Mouse (Mus musculus) limb, embryonic 10.5 days (tissue): ENCODE data around the gene Slc25a33. TPM values are rescaled to one million over a fixed set of nuclear protein-coding genes. Genes with fewer than 3 reads are reported as not detected.

Experiments
- DNase-seq: peaks from one replicate; pipeline ENCODE4 v3.0.0-alpha.2; 2017; ENCODE audit warnings: low spot score
- H3K27ac ChIP-seq: fragments of 300-500 bp; sonication (generic); 2 replicates; pipeline ENCODE4 v1.5.1; 2016; ENCODE audit warnings: mild to moderate bottlenecking
- H3K27me3 ChIP-seq: fragments of 300-500 bp; sonication (generic); 2 replicates; pipeline ENCODE4 v1.6.1; 2016; ENCODE audit warnings: low read depth, mild to moderate bottlenecking; ENCODE audit not compliant: poor library complexity, severe bottlenecking
- H3K36me3 ChIP-seq: fragments of 300-500 bp; sonication (generic); 2 replicates; pipeline ENCODE4 v1.6.1; 2016; ENCODE audit warnings: mild to moderate bottlenecking, moderate library complexity
- H3K4me1 ChIP-seq: fragments of 300-500 bp; sonication (generic); 2 replicates; pipeline ENCODE4 v1.6.1; 2016
- H3K4me3 ChIP-seq: fragments of 300-500 bp; sonication (generic); 2 replicates; pipeline ENCODE4 v1.5.1; 2016; ENCODE audit warnings: mild to moderate bottlenecking, moderate library complexity
- H3K9me3 ChIP-seq: fragments of 300-500 bp; sonication (generic); replicated peaks from 2 replicates; pipeline ENCODE4 v1.6.1; 2016; ENCODE audit warnings: mild to moderate bottlenecking
- WGBS: fragments of 180-500 bp; shearing (Covaris S2); methylation state at CpG from one replicate; pipeline ENCODE4 v1.1.7; 2016; 5-methylcytosine and 5-hydroxymethylcytosine counted together
- polyA plus RNA-seq: library from polyadenylated mRNA; unstranded; fragments of >200 nt; fragmentation: Nextera tagmentation; extraction: Ambion mirVana; gene quantifications from 2 replicates; pipeline ENCODE4 v1.2.1, GENCODE M21; 2016

Slc25a33 gene
- polyA plus RNA-seq, 1 experiment from 2014 or later: 24.5 TPM

- Histone ChIP-seq H3K36me3 (peaks cover 12% of the 10 kb centered on the region), H3K27me3 (no peaks in the 10 kb centered on the region), H3K9me3 (no peaks in the 10 kb centered on the region), H3K4me1 (peaks cover 15% of the 10 kb centered on the region), H3K4me3 (no peak overlapping the region), H3K27ac (no peak overlapping the region)
- WGBS: 19% methylated on average over 5 of the region's 5 CpGs
- no peak for DNase-seq
These were observed 63.6 kb downstream of the Slc25a33 start for GRCm38 (mm10) chr4:149710510-149710909.

- Histone ChIP-seq H3K9me3 (no peaks in the 10 kb centered on the region), H3K4me3 (no peak overlapping the region), H3K4me1 (peaks cover 6% of the 10 kb centered on the region; the same call in 1 of the 2 replicates), H3K27me3 (no peaks in the 10 kb centered on the region), H3K27ac (no peak overlapping the region), H3K36me3 (no peaks in the 10 kb centered on the region)
- 94% methylated on average over 8 of the region's 8 CpGs for WGBS
- no peak for DNase-seq
These were observed 68.1 kb downstream of the Slc25a33 start for GRCm38 (mm10) chr4:149705941-149706340.

DNA sequence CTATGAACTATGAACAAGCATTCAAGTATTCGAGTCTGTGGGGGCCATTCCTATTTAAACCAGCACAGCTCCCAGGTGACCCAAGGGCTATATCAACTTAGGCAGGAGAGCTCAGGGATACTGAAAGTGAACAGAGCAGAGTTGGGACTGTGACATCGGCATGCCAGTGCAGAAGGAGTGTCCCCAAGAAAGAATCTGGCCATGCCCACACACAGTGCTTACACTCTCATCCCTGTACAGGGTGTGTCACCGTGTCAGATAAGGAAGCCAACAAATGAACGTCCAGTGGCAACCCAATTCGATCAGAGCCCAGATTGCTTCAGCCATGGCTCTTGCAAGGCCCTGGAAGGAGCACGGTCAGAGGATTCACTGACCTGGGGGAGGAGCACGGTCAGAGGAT is 68.8 kb downstream of the Slc25a33 start:
- no peak overlapping the region for H3K27ac ChIP-seq

GRCm38 (mm10) chr4:149702210-149702979 is 71.7 kb downstream of the Slc25a33 start, which contains the start of gene Pik3cd:
Gene Pik3cd (minus strand): TSS chr4:149702571.
- Histone ChIP-seq H3K4me1 (peaks cover 14% of the 10 kb centered on the region), H3K36me3 (no peaks in the 10 kb centered on the region), H3K4me3 (no peak within 1 kb of the TSS), H3K27ac (no peak within 1 kb of the TSS), H3K9me3 (no peaks in the 10 kb centered on the region), H3K27me3 (peaks cover 33% of the 10 kb centered on the region)
- DNase-seq: no peak
- WGBS: 73% methylated on average over 19 of the region's 19 CpGs

More for the DNA sequence above, 68.8 kb downstream of the Slc25a33 start:
- no peaks in the 10 kb centered on the region for H3K36me3 ChIP-seq
- peaks cover 3% of the 10 kb centered on the region; the same call in 1 of the 2 replicates for H3K4me1 ChIP-seq
- DNase-seq: no peak
- WGBS: 78% methylated on average over 7 of the region's 7 CpGs
- no peaks in the 10 kb centered on the region for H3K9me3 ChIP-seq
- peaks cover 4% of the 10 kb centered on the region for H3K27me3 ChIP-seq
- no peak overlapping the region for H3K4me3 ChIP-seq

DNA sequence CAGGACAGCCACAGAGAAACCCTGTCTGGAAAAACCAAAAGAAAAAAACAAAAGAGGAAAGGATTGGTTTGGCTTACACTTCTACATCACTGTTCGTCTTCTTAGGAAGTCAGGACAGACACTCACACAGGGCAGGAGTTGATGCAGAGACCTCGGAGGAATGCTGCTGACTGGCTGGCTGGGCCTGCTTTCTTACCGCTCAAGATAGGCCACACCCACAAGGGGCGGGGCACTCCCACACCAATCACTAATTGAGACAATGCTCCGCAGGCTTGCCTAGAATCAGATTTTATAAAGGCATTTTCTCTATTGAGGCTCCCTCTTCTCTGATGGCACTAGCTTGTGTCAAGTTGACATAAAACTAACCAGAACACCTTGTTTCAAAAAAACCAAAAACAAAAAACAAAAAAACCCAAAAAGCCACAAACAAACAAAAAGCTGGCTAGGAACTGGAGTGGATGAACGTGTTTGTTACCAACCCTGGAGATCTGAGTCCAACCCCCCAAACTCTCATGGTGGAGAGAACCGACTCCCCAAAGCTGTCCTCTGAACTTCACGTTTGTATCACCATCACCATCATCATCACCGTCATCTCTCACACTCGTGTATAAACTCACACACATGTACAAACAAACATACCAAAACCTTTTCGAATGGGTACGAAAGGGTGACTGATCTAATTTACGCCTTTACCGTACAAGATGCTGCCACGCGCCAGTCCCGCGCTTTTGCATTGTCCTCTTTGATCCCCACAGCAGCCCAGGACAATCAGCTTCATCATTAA is 72.5 kb downstream of the Slc25a33 start:
- peaks cover 41% of the 10 kb centered on the region for H3K27me3 ChIP-seq
- peaks cover 18% of the 10 kb centered on the region for H3K4me1 ChIP-seq
- H3K36me3 ChIP-seq: no peaks in the 10 kb centered on the region
- 62% methylated on average over 18 of the region's 18 CpGs for WGBS
- H3K9me3 ChIP-seq: no peaks in the 10 kb centered on the region
- no peak overlapping the region for H3K27ac ChIP-seq
- peak; percentile 59 for DNase-seq
- no peak overlapping the region for H3K4me3 ChIP-seq

DNA sequence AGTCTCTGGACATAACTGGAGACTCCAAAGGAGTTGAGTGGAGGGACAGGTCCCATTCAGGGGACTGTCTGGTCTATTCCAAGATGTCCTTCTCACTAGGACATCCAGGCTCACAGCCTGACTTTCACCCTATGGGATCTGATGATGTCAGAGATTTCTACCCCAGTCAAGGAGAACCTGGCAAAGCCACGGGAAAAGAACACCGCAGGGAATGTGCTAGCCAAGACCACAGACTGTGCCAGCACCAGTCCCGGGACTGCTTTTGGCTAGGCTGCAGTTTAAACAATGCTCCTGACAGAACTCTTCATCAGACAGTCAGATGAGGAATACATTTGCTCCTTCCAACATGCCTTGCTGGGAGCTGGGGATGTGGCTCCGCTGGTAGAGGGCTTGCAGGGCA is 74.1 kb downstream of the Slc25a33 start:
- 93% methylated on average over 4 of the region's 4 CpGs for WGBS
- Histone ChIP-seq H3K4me3 (no peak overlapping the region), H3K9me3 (no peaks in the 10 kb centered on the region), H3K27me3 (peaks cover 52% of the 10 kb centered on the region), H3K4me1 (peaks cover 25% of the 10 kb centered on the region), H3K36me3 (no peaks in the 10 kb centered on the region), H3K27ac (no peak overlapping the region)
- DNase-seq: no peak

DNA sequence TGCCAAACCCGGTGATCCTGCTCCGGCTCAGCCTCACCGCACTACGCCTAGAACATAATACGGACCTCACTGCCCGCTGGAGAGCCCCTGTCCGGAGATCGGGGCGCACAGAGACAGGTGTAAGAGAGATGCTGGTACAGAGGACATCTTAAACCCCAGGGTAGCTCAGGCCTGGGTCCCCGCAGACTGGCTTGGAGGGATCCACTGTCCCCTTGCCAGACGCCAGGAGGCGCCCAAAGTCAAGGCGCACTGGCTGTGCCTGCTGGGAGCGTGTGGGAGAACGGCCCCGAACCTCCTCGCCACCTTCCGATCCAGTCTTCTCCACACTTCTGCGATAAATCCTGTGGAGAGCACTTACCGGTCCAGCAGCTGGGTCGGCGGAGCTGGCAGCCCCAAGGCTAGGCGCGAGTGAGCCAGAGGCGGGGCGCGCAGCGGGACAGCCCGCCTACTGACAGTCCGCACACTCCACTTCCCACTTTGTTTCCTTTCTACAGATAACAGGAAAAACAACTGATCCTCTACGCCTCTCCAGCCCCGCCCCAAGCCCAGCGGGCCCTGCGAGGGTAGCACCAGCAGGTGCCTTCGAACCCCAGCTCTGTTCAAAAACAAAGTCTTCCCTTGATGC is 75.8 kb downstream of the Slc25a33 start:
- H3K36me3 ChIP-seq: no peaks in the 10 kb centered on the region
- H3K4me1 ChIP-seq: peaks cover 25% of the 10 kb centered on the region
- H3K9me3 ChIP-seq: no peaks in the 10 kb centered on the region
- peak overlapping the region; percentile 68 for H3K27ac ChIP-seq
- peak overlapping the region; percentile 60 for H3K4me3 ChIP-seq
- DNase-seq: peak; percentile 81
- WGBS: 1% methylated on average over 35 of the region's 35 CpGs
- peaks cover 52% of the 10 kb centered on the region for H3K27me3 ChIP-seq

GRCm38 (mm10) chr4:149697506-149698196 is 76.4 kb downstream of the Slc25a33 start:
- no peaks in the 10 kb centered on the region for H3K9me3 ChIP-seq
- 18% methylated on average over 15 of the region's 15 CpGs for WGBS
- DNase-seq: no peak
- peaks cover 52% of the 10 kb centered on the region for H3K27me3 ChIP-seq
- no peaks in the 10 kb centered on the region for H3K36me3 ChIP-seq
- peak overlapping the region; percentile 68; the same call in 1 of the 2 replicates for H3K27ac ChIP-seq
- peak overlapping the region; percentile 60 for H3K4me3 ChIP-seq
- peaks cover 25% of the 10 kb centered on the region for H3K4me1 ChIP-seq

- no peaks in the 10 kb centered on the region for H3K9me3 ChIP-seq
These were observed 77.7 kb downstream of the Slc25a33 start for GRCm38 (mm10) chr4:149696189-149696971.

More at GRCm38 (mm10) chr4:149696189-149696971, 77.7 kb downstream of the Slc25a33 start:
- H3K36me3 ChIP-seq: no peaks in the 10 kb centered on the region
- H3K27ac ChIP-seq: 0 out of 2 replicates have a peak overlapping the region, but pooled peaks have one; percentile 6
- DNase-seq: no peak
- peaks cover 29% of the 10 kb centered on the region for H3K4me1 ChIP-seq
- H3K4me3 ChIP-seq: no peak overlapping the region
- peaks cover 52% of the 10 kb centered on the region for H3K27me3 ChIP-seq
- 30% methylated on average over 16 of the region's 16 CpGs for WGBS
